Mouse (Mus musculus) thymus, adult 2 months (tissue): ENCODE data around the gene Sav1.

Experiments used
- CTCF ChIP-seq: fragments of 200-500 bp; IDR thresholded peaks from 2 replicates; pipeline ENCODE4 v1.5.1; 2012; ENCODE audit warnings: mild to moderate bottlenecking, control low read depth, low read length, moderate library complexity, borderline replicate concordance; ENCODE audit not compliant: control insufficient read depth, poor library complexity, insufficient read depth; ENCODE audit errors: extremely low read depth
- POLR2A ChIP-seq: fragments of 200-500 bp; IDR thresholded peaks from 2 replicates; pipeline ENCODE4 v1.6.1; 2012; ENCODE audit warnings: mild to moderate bottlenecking, low read length, control low read depth, moderate library complexity; ENCODE audit not compliant: control insufficient read depth, poor library complexity, insufficient read depth; ENCODE audit errors: extremely low read depth

DNA sequence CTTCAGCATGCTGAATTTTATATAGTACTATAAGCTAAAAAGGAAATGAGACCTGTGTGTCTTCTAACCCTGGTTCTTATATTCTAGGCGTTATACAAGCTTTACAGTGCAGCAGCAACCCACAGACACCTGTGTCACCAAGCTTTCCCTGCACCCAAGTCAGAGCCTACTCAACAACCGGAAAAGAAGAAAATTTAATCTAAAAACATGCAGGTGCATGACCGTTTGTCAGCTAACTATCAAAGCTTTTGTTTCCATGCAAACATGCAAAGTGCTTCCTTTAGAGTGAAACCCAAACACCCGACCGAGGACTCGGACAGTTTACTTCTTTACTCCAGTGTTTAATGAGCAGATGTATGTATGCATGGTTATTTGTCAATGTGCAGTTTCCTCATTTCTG, 23.7 kb downstream of the Sav1 start:
- TF ChIP-seq POLR2A = no peak
- no peak for TF ChIP-seq CTCF
